Mouse (Mus musculus) liver, embryonic 14.5 days (tissue): Measurements from ENCODE around the gene Hist1h1a. TPM values are rescaled to one million over a fixed set of nuclear protein-coding genes. Genes with fewer than 3 reads are reported as not detected.

Experiments used
- ATAC-seq: fragments of 200-750 bp; cut with Nextera tagmentation; 2 replicates; pipeline ENCODE4 v1.8.0; 2017; ENCODE audit warnings: moderate number of reproducible peaks, mild to moderate bottlenecking, moderate library complexity; ENCODE audit not compliant: insufficient read depth
- DNase-seq, 3 experiments: peaks; one replicate each; pipeline ENCODE4 v3.0.0-alpha.2; 2012 to 2013; ENCODE audit warnings: low read depth in 3 of 3, low spot score in 3 of 3
- H3K27ac ChIP-seq: fragments of 300-500 bp; sonication (generic); 2 replicates; pipeline ENCODE4 v1.5.1; 2014; ENCODE audit warnings: moderate library complexity, mild to moderate bottlenecking, control low read depth, inconsistent platforms
- H3K27me3 ChIP-seq: fragments of 300-500 bp; sonication (generic); 2 replicates; pipeline ENCODE4 v1.6.1; 2014; ENCODE audit warnings: mild to moderate bottlenecking, low read length, moderate library complexity; ENCODE audit not compliant: control insufficient read depth, insufficient read depth
- H3K36me3 ChIP-seq: fragments of 300-500 bp; sonication (generic); replicated peaks from 2 replicates; pipeline ENCODE4 v1.6.1; 2014; ENCODE audit warnings: low read depth; ENCODE audit not compliant: control insufficient read depth, insufficient read depth
- H3K4me1 ChIP-seq, 2 experiments: fragments of 200-500 bp in 1 of 2; fragments of 300-500 bp in 1 of 2; sonication (generic) in 1 of 2; replicated peaks; 2 replicates each; pipeline ENCODE4 v1.6.1; 2012 to 2014; ENCODE audit warnings: antibody characterized with exemption in 1 of 2, inconsistent platforms in 1 of 2, low read length in 1 of 2; ENCODE audit not compliant: control insufficient read depth in 2 of 2, insufficient read depth in 2 of 2
- H3K4me2 ChIP-seq: fragments of 300-500 bp; sonication (generic); 2 replicates; pipeline ENCODE4 v1.6.1; 2014; ENCODE audit warnings: low read depth, mild to moderate bottlenecking, control low read depth, moderate library complexity
- H3K4me3 ChIP-seq, 2 experiments: fragments of 200-500 bp in 1 of 2; fragments of 300-500 bp in 1 of 2; sonication (generic) in 1 of 2; 2 replicates each; pipeline ENCODE4 v1.5.1; 2012 to 2014; ENCODE audit warnings: low read depth in 2 of 2, low read length in 2 of 2, mild to moderate bottlenecking in 2 of 2, control low read depth in 1 of 2, inconsistent platforms in 1 of 2, moderate library complexity in 1 of 2; ENCODE audit not compliant: insufficient read depth in 1 of 2
- H3K9ac ChIP-seq: fragments of 300-500 bp; sonication (generic); replicated peaks from 2 replicates; pipeline ENCODE4 v1.6.1; 2014; ENCODE audit warnings: mild to moderate bottlenecking, control low read depth, moderate library complexity
- H3K9me3 ChIP-seq: fragments of 300-500 bp; sonication (generic); 2 replicates; pipeline ENCODE4 v1.6.1; 2016; ENCODE audit warnings: low read length, mixed read lengths; ENCODE audit not compliant: control insufficient read depth
- CTCF ChIP-seq: IDR thresholded peaks from 2 replicates; pipeline ENCODE4 v1.5.1; 2016; ENCODE audit warnings: antibody characterized with exemption, low read depth, control low read depth
- EP300 ChIP-seq: IDR thresholded peaks from 2 replicates; pipeline ENCODE4 v1.6.1; 2016; ENCODE audit warnings: antibody characterized with exemption, low read depth
- WGBS: fragments of 180-500 bp; shearing (Covaris S2); extraction: QIAGEN DNeasy Blood & Tissue Kit; methylation state at CpG from one replicate; pipeline ENCODE4 v1.1.7; 2014; ENCODE audit not compliant: insufficient replicate concordance; 5-methylcytosine and 5-hydroxymethylcytosine counted together
- polyA plus RNA-seq, 2 experiments: library from polyadenylated mRNA; depleted of rRNA in 1 of 2; stranded (reverse) in 1 of 2; unstranded in 1 of 2; fragments of >200 nt; fragmentation: Nextera tagmentation in 1 of 2; extraction: Ambion mirVana in 1 of 2; gene quantifications; 2 replicates each; pipeline versions ENCODE4 v1.2.1 to v1.2.3; 2012 to 2014

Hist1h1a gene
- polyA plus RNA-seq, 2 experiments, result 6.3 to 11.9 TPM

DNA sequence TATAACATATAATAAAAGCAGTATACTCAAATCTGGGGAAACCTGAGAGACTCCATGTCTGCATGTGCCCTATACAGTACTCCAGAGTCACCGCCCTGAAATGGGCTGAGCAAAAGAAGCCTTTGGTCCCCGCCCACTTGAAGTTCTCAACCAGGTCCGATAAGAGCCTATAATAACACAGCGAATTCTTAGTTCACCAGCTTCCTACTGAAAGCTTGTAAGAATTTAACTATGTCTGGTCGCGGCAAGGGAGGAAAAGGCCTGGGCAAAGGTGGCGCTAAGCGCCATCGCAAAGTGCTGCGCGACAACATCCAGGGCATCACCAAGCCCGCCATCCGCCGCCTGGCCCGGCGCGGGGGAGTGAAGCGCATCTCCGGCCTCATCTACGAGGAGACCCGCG, 6.7 kb upstream of the Hist1h1a start, which contains the start of gene Hist1h4b:
Gene Hist1h4b (plus strand): TSS at position 224 of the 400 bp plus-strand sequence.
- Histone ChIP-seq H3K4me3 (peak within 1 kb of the TSS; percentile 55 to 56), H3K4me2 (peak within 1 kb of the TSS; percentile 88), H3K27ac (peak within 1 kb of the TSS; percentile 99), H3K9me3 (no peaks in the 10 kb centered on the region), H3K36me3 (no peaks in the 10 kb centered on the region), H3K27me3 (no peaks in the 10 kb centered on the region), H3K9ac (peak within 1 kb of the TSS; percentile 88), H3K4me1 (peaks cover 25 to 28% of the 10 kb centered on the region in 2 experiments)
- peak; percentile 94 to 97 (median 95) for DNase-seq
- TF ChIP-seq EP300 (peak; percentile 89), CTCF (no peak; the same call in 1 of the 2 replicates)
- ATAC-seq, result peak; percentile 63
- WGBS, result 0% methylated on average over 17 of the region's 22 CpGs

GRCm38 (mm10) chr13:23757211-23757773, 6.2 kb upstream of the Hist1h1a start:
- Histone ChIP-seq H3K4me1 (peaks cover 25 to 28% of the 10 kb centered on the region in 2 experiments), H3K9me3 (no peaks in the 10 kb centered on the region)

GRCm38 (mm10) chr13:23757921-23758320, 5.5 kb upstream of the Hist1h1a start:
- no peak for ATAC-seq
- Histone ChIP-seq H3K4me1 (peaks cover 30 to 33% of the 10 kb centered on the region in 2 experiments), H3K36me3 (no peaks in the 10 kb centered on the region), H3K9me3 (no peaks in the 10 kb centered on the region), H3K27ac (peak overlapping the region; percentile 99), H3K9ac (peak overlapping the region; percentile 68), H3K4me2 (peak overlapping the region; percentile 88), H3K27me3 (no peaks in the 10 kb centered on the region), H3K4me3 (peak overlapping the region in 1 of 2 experiments; percentile 55; a peak in 2 of 4 replicates)
- WGBS, result 32% methylated on average over 3 of the region's 3 CpGs
- no peak for DNase-seq
- TF ChIP-seq CTCF (no peak), EP300 (no peak)

More at GRCm38 (mm10) chr13:23757211-23757773, 6.2 kb upstream of the Hist1h1a start:
- H3K4me2 ChIP-seq, result peak overlapping the region; percentile 88
- H3K27ac ChIP-seq, result peak overlapping the region; percentile 99
- peak; percentile 14 for ATAC-seq
- H3K27me3 ChIP-seq, result no peaks in the 10 kb centered on the region
- WGBS, result under 1% methylated on average over 14 of the region's 23 CpGs
- no peaks in the 10 kb centered on the region for H3K36me3 ChIP-seq
- peak in 2 of 3 experiments; percentile 60 to 73 for DNase-seq
- H3K9ac ChIP-seq, result peak overlapping the region; percentile 88
- H3K4me3 ChIP-seq, result peak overlapping the region; percentile 55 to 56
- no peak for TF ChIP-seq CTCF
- peak; percentile 40; the same call in 1 of the 2 replicates for TF ChIP-seq EP300

DNA sequence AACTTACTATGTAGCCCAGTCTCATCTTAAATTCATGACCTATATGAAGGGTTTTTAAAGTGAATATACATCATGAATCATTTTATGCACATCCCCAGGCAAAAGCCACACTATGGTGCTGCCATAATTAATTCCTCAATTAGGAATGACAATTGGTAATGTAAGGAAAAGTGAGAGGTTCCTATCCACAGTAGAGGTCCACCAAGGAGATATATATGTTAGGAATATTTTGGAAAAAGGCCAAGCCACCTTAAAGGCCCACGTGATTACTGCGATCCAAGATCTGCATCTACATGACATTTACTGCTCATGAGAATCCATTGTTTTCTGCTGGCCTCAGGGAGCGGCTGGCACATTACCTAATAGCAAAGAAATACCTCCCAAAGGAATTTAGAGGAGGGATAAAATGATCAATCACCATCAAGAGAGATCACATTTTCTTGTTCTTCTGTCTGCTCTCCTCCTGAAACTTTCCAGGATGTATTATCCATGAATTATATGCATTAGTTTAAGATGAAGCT, 4.2 kb upstream of the Hist1h1a start:
- WGBS, result 84% methylated on average over 3 of the region's 3 CpGs
- H3K4me1 ChIP-seq, result peaks cover 37 to 39% of the 10 kb centered on the region in 2 experiments
- peak overlapping the region in 1 of 2 experiments; percentile 62; a peak in 2 of 4 replicates for H3K4me3 ChIP-seq
- H3K27me3 ChIP-seq, result no peaks in the 10 kb centered on the region
- H3K27ac ChIP-seq, result peak overlapping the region; percentile 99
- peak overlapping the region; percentile 88 for H3K4me2 ChIP-seq
- TF ChIP-seq CTCF (no peak), EP300 (no peak)
- H3K36me3 ChIP-seq, result no peaks in the 10 kb centered on the region
- DNase-seq (no peak), ATAC-seq (no peak)
- peak overlapping the region; percentile 93 for H3K9ac ChIP-seq
- H3K9me3 ChIP-seq, result no peaks in the 10 kb centered on the region

GRCm38 (mm10) chr13:23759916-23760239, 3.6 kb upstream of the Hist1h1a start:
- 37% methylated on average over 1 of the region's 1 CpGs for WGBS
- no peak for TF ChIP-seq EP300
- TF ChIP-seq CTCF, result no peak
- Histone ChIP-seq H3K9me3 (no peaks in the 10 kb centered on the region), H3K27me3 (no peaks in the 10 kb centered on the region), H3K4me1 (peaks cover 38 to 43% of the 10 kb centered on the region in 2 experiments), H3K27ac (peak overlapping the region; percentile 99), H3K36me3 (no peaks in the 10 kb centered on the region), H3K4me2 (peak overlapping the region; percentile 88), H3K9ac (peak overlapping the region; percentile 93), H3K4me3 (peak overlapping the region; percentile 62)
- DNase-seq (no peak), ATAC-seq (no peak)
